Mouse (Mus musculus) liver, postnatal 0 days (tissue): ENCODE measurements around the gene Supt5. TPM values are rescaled to one million over a fixed set of nuclear protein-coding genes. Genes with fewer than 3 reads are reported as not detected.

Experiments
- ATAC-seq: fragments of 200-750 bp; cut with Nextera tagmentation; 2 replicates; pipeline ENCODE4 v1.8.0; 2017; ENCODE audit warnings: mild to moderate bottlenecking, moderate library complexity
- DNase-seq: peaks from one replicate; pipeline ENCODE4 v3.0.0-alpha.2; 2016
- H3K27ac ChIP-seq: fragments of 300-500 bp; sonication (generic); 2 replicates; pipeline ENCODE4 v1.5.1; 2014; ENCODE audit warnings: antibody characterized with exemption, moderate library complexity, mild to moderate bottlenecking, low read depth
- H3K27me3 ChIP-seq: fragments of 300-500 bp; sonication (generic); 2 replicates; pipeline ENCODE4 v1.6.1; 2014; ENCODE audit warnings: low read length, control low read depth, mixed read lengths; ENCODE audit not compliant: insufficient read depth
- H3K36me3 ChIP-seq: fragments of 300-500 bp; sonication (generic); replicated peaks from 2 replicates; pipeline ENCODE4 v1.6.1; 2014; ENCODE audit warnings: mild to moderate bottlenecking, control low read depth, low read length, moderate library complexity, mixed read lengths; ENCODE audit not compliant: insufficient read depth
- H3K4me1 ChIP-seq: fragments of 300-500 bp; sonication (generic); 2 replicates; pipeline ENCODE4 v1.6.1; 2014; ENCODE audit warnings: antibody characterized with exemption, mild to moderate bottlenecking, control low read depth; ENCODE audit not compliant: insufficient read depth
- H3K4me2 ChIP-seq: fragments of 300-500 bp; sonication (generic); 2 replicates; pipeline ENCODE4 v1.6.1; 2014; ENCODE audit warnings: low read depth, mild to moderate bottlenecking, low read length, moderate library complexity, mixed read lengths
- H3K4me3 ChIP-seq: fragments of 300-500 bp; sonication (generic); 2 replicates; pipeline ENCODE4 v1.5.1; 2014; ENCODE audit warnings: low read depth, low read length
- H3K9ac ChIP-seq: fragments of 300-500 bp; sonication (generic); replicated peaks from 2 replicates; pipeline ENCODE4 v1.6.1; 2014; ENCODE audit warnings: mild to moderate bottlenecking, moderate library complexity
- H3K9me3 ChIP-seq: fragments of 300-500 bp; sonication (generic); 2 replicates; pipeline ENCODE4 v1.6.1; 2016; ENCODE audit warnings: mild to moderate bottlenecking, control low read depth, low read length, mixed read lengths
- CTCF ChIP-seq: sonication (generic); IDR thresholded peaks from 2 replicates; pipeline ENCODE4 v1.5.1; 2016; ENCODE audit warnings: antibody characterized with exemption, low read depth
- EP300 ChIP-seq: IDR thresholded peaks from 2 replicates; pipeline ENCODE4 v1.6.1; 2016; ENCODE audit warnings: antibody characterized with exemption, low read depth, mild to moderate bottlenecking
- WGBS: fragments of 180-500 bp; shearing (Covaris S2); extraction: QIAGEN DNeasy Blood & Tissue Kit; methylation state at CpG from one replicate; pipeline ENCODE4 v1.1.7; 2014; ENCODE audit not compliant: insufficient replicate concordance; 5-methylcytosine and 5-hydroxymethylcytosine counted together
- polyA plus RNA-seq: library from polyadenylated mRNA; unstranded; fragments of >200 nt; fragmentation: Nextera tagmentation; extraction: Ambion mirVana; gene quantifications from 2 replicates; pipeline ENCODE4 v1.2.1, GENCODE M21; 2015

Supt5 gene
- polyA plus RNA-seq, 1 experiment from 2014 or later = 21.0 TPM

DNA sequence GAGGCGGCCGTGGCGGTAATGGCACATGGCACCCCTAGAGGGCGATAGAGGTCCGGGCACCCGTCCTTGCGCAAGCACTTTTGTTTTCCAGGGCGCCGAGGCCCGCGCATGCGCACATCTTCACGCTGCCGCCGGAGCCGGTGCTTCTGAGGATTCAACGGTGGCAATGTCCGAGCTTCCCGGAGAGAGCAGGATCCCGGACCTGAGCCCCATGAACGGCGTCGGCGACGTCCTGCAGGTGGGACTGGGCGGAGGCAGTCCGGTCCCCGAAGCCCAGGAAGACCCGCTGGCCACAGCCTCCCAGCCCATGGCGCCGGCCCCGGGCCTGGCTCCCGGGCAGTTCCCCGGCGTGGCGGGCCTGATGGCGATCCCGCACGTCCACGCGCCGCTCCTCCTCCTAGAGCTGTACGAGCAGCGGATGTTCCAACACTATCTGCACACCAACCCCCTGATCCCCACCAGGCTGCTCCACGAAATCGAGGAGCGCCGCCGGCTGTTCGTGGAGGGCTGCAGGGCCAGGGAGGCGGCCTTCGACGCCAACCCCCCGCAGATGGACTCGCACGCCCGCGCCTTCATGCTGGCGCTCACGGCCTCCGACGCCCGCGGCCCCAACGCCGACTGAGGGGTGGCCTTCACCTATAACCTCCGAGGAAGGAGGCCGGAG is 60.8 kb downstream of the Supt5 start, which contains the start of gene Eid2b:
Gene Eid2b, plus strand, starts transcription at position 125 of the 664 bp plus-strand sequence.
- 3% methylated on average over 65 of the region's 68 CpGs for WGBS
- peak within 1 kb of the TSS; percentile 73 for H3K27ac ChIP-seq
- ATAC-seq (peak; percentile 85), DNase-seq (peak; percentile 95)
- H3K9me3 ChIP-seq = no peaks in the 10 kb centered on the region
- H3K4me2 ChIP-seq = peak within 1 kb of the TSS; percentile 93
- TF ChIP-seq EP300 (no peak), CTCF (peak; percentile 98)
- peaks cover 6% of the 10 kb centered on the region for H3K4me1 ChIP-seq
- peak within 1 kb of the TSS; percentile 81 for H3K9ac ChIP-seq
- H3K27me3 ChIP-seq = no peaks in the 10 kb centered on the region
- no peaks in the 10 kb centered on the region for H3K36me3 ChIP-seq
- peak within 1 kb of the TSS; percentile 67 for H3K4me3 ChIP-seq

DNA sequence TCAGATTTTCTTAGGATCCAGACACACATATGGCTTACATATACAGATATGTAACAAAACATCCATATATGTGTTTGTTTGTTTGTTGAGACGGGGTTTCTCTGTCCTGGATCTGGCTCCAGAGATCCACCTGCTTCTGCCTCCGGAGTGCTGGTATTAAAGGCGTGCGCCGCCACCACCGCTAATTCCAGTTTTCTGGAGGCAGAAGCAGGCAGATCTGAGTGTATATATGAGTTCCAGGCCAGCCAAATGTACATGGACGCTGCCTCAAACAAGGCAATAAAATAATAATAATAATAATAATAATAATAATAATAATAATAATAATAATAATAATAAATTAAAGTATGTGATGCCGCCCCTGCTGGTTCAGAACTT is 61.3 kb downstream of the Supt5 start:
- ATAC-seq (no peak), DNase-seq (no peak)
- 50% methylated on average over 8 of the region's 8 CpGs for WGBS
- H3K4me1 ChIP-seq = peaks cover 6% of the 10 kb centered on the region
- H3K27me3 ChIP-seq = no peaks in the 10 kb centered on the region
- H3K4me2 ChIP-seq = no peak overlapping the region
- TF ChIP-seq CTCF (no peak), EP300 (no peak)
- no peak overlapping the region for H3K9ac ChIP-seq
- H3K4me3 ChIP-seq = peak overlapping the region; percentile 67
- no peaks in the 10 kb centered on the region for H3K36me3 ChIP-seq
- no peak overlapping the region for H3K27ac ChIP-seq
- no peaks in the 10 kb centered on the region for H3K9me3 ChIP-seq

DNA sequence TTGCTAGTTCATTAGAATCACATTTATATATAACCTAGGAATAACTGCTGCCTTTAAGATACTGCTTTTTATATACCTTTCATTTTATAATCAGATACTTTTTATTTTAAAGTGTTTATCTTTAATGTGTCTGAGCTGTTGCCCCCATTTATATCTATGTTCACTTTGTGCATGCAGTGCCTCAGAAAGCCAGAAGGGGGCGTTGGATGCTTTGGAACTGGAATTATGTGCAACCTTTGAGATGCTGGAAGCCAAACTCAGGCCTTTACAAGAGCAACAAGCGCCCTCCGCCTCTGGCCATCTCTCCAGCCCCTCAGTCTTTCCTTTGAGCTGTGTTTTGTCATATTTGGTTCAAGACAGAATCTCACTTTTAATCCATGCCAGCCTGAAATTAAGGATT is 66.8 kb downstream of the Supt5 start:
- TF ChIP-seq EP300 (no peak), CTCF (peak; percentile 35)
- no peak overlapping the region for H3K27ac ChIP-seq
- H3K4me1 ChIP-seq = no peaks in the 10 kb centered on the region
- no peak overlapping the region for H3K4me3 ChIP-seq
- H3K27me3 ChIP-seq = peaks cover 8% of the 10 kb centered on the region; the same call in 1 of the 2 replicates
- no peaks in the 10 kb centered on the region for H3K9me3 ChIP-seq
- no peak overlapping the region for H3K9ac ChIP-seq
- 56% methylated on average over 3 of the region's 3 CpGs for WGBS
- ATAC-seq = no peak
- no peak for DNase-seq
- no peak overlapping the region for H3K4me2 ChIP-seq
- H3K36me3 ChIP-seq = no peaks in the 10 kb centered on the region

DNA sequence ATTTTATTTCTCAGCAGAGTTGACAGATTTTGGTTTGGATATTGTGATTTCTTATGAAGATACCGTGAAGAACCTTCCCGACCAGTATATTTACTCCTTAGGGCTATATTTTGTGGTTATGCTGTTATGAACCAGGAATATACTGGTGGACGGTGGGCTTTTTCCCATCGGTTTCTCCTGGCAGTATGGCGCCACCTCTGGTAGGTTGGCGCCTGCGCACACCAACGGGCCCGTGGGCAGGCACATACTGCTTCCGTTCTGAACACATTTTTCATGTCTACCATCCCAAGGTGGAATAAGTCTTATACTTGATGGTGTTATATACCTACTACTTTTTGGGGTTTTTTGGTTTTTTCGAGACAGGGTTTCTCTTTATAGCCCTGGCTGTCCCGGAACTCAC is 69.2 kb downstream of the Supt5 start:
- 86% methylated on average over 12 of the region's 12 CpGs for WGBS

DNA sequence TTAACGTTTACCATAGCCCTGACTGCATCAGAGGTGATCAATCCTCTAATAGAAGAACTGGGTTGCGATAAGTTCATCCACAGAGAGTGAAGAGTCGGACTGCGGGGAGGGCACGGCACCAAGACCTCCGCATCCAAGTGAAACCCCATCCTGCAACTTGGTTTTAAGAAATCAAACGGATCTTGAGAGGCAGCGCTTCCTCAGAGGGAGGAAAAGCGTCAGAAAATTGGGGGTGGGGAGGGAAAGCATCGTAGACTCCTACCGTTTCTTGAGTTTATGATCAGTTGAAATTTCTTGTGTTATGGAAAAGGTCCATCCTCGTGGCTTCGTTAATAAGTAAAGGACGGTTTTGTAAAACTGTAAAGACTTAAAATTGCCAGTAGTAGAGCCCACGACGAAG is 70.0 kb downstream of the Supt5 start:
- TF ChIP-seq CTCF (no peak), EP300 (no peak)
- Histone ChIP-seq H3K27me3 (peaks cover 8% of the 10 kb centered on the region; the same call in 1 of the 2 replicates), H3K27ac (no peak overlapping the region), H3K4me2 (peak overlapping the region; percentile 72), H3K4me1 (no peaks in the 10 kb centered on the region), H3K9ac (peak overlapping the region; percentile 68), H3K9me3 (no peaks in the 10 kb centered on the region), H3K36me3 (no peaks in the 10 kb centered on the region), H3K4me3 (peak overlapping the region; percentile 54)
- 29% methylated on average over 16 of the region's 16 CpGs for WGBS
- DNase-seq = no peak
- ATAC-seq = no peak

More for the DNA sequence above, 69.2 kb downstream of the Supt5 start:
- Histone ChIP-seq H3K4me1 (no peaks in the 10 kb centered on the region), H3K9me3 (no peaks in the 10 kb centered on the region), H3K4me3 (no peak overlapping the region), H3K4me2 (no peak overlapping the region), H3K27ac (no peak overlapping the region), H3K36me3 (no peaks in the 10 kb centered on the region), H3K9ac (no peak overlapping the region), H3K27me3 (peaks cover 8% of the 10 kb centered on the region; the same call in 1 of the 2 replicates)
- DNase-seq (no peak), ATAC-seq (no peak)
- TF ChIP-seq EP300 (no peak), CTCF (peak; percentile 32; the same call in 1 of the 2 replicates)

DNA sequence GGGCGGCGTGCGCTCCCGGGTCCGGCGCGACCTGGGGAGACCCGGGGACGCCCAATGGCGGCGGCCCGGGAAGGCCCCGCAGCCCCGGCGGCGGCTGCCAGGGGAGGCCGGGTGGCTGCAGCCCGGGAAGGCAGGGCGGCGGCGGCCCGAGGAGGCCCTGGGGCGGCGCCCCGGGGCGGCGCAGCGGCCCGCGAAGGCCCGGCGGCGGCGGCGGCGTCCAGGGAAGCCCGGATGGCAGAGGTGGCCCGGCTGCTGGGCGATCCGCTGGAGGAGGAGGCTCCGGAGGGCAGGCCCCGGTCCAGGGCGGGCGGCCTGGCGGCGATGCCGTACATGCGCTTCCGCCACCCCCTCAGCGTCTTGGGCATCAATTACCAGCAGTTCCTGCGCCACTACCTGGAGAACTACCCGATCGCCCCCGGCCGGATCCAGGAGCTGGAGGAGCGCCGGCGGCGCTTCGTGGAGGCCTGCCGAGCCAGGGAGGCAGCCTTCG is 70.5 kb downstream of the Supt5 start:
- Histone ChIP-seq H3K27ac (peak overlapping the region; percentile 39; the same call in 1 of the 2 replicates), H3K27me3 (peaks cover 8% of the 10 kb centered on the region; the same call in 1 of the 2 replicates), H3K36me3 (no peaks in the 10 kb centered on the region), H3K4me2 (peak overlapping the region; percentile 72), H3K4me3 (peak overlapping the region; percentile 54), H3K4me1 (no peaks in the 10 kb centered on the region), H3K9ac (peak overlapping the region; percentile 68), H3K9me3 (no peaks in the 10 kb centered on the region)
- no peak for TF ChIP-seq EP300
- no peak for TF ChIP-seq CTCF
- WGBS = 2% methylated on average over 38 of the region's 62 CpGs
- peak; percentile 54 for DNase-seq
- peak; percentile 70 for ATAC-seq
